Mouse (Mus musculus): ENCODE data around the gene Zfp524. TPM values are rescaled to one million over a fixed set of nuclear protein-coding genes. Genes with fewer than 3 reads are reported as not detected.
"Not testable (repeated sequence)": the region's sequence is repeated elsewhere in the genome, so short reads cannot be mapped to it uniquely, and the experiment has no call there.

Zfp524 gene
- polyA plus RNA-seq, 1 experiment from 2014 or later = 11.0 TPM

- WGBS (ENCODE audit: insufficient replicate concordance) = 94% methylated on average over 26 of the region's 26 CpGs
- H3K9me3 ChIP-seq (replicated peaks; ENCODE audit: control insufficient read depth, low read length) = no peaks in the 10 kb centered on the region
- no peaks in the 10 kb centered on the region for H3K4me1 ChIP-seq (ENCODE audit: control insufficient read depth, insufficient read depth, low read length)
- H3K27ac ChIP-seq (ENCODE audit: low read depth, low read length) = no peak overlapping the region
- H3K4me3 ChIP-seq (ENCODE audit: low read depth, low read length) = no peak overlapping the region
- no peak overlapping the region for H3K4me2 ChIP-seq
- ATAC-seq (replicated peaks; ENCODE audit: insufficient number of reproducible peaks, low FRiP score, low TSS enrichment) = no peak
- H3K36me3 ChIP-seq (ENCODE audit: control insufficient read depth, insufficient read depth, low read length) = peaks cover 57% of the 10 kb centered on the region
- no peak overlapping the region for H3K9ac ChIP-seq (ENCODE audit: low read depth, low read length)
- H3K27me3 ChIP-seq (ENCODE audit: control insufficient read depth, insufficient read depth, low read length) = no peaks in the 10 kb centered on the region
Observed at GRCm38 (mm10) chr7:5008229-5008628, 6.0 kb upstream of the Zfp524 start.

GRCm38 (mm10) chr7:5012681-5013513 is 1.3 kb upstream of the Zfp524 start:
- Histone ChIP-seq H3K9ac (ENCODE audit: low read depth, low read length) (no peak overlapping the region), H3K9me3 (replicated peaks; ENCODE audit: control insufficient read depth, low read length) (no peaks in the 10 kb centered on the region), H3K4me2 (no peak overlapping the region), H3K27ac (ENCODE audit: low read depth, low read length) (no peak overlapping the region), H3K36me3 (ENCODE audit: control insufficient read depth, insufficient read depth, low read length) (peaks cover 42% of the 10 kb centered on the region), H3K4me1 (ENCODE audit: control insufficient read depth, insufficient read depth, low read length) (0 out of 2 replicates have a peak, but pooled peaks cover 2% of the 10 kb centered on the region), H3K27me3 (ENCODE audit: control insufficient read depth, insufficient read depth, low read length) (no peaks in the 10 kb centered on the region), H3K4me3 (ENCODE audit: low read depth, low read length) (no peak overlapping the region)
- ATAC-seq (replicated peaks; ENCODE audit: insufficient number of reproducible peaks, low FRiP score, low TSS enrichment) = no peak
- WGBS (ENCODE audit: insufficient replicate concordance) = 90% methylated on average over 27 of the region's 27 CpGs

GRCm38 (mm10) chr7:5015118-5016001 is 1.1 kb downstream of the Zfp524 start, which contains the start of gene Gm44973:
Gene Gm44973 (plus strand): TSS chr7:5015496.
- peak within 1 kb of the TSS; percentile 78 for H3K4me2 ChIP-seq
- ATAC-seq (replicated peaks; ENCODE audit: insufficient number of reproducible peaks, low FRiP score, low TSS enrichment) = peak; percentile 82
- H3K4me1 ChIP-seq (ENCODE audit: control insufficient read depth, insufficient read depth, low read length) = 0 out of 2 replicates have a peak, but pooled peaks cover 2% of the 10 kb centered on the region
- peak within 1 kb of the TSS; percentile 83 for H3K4me3 ChIP-seq (ENCODE audit: low read depth, low read length)
- H3K27ac ChIP-seq (ENCODE audit: low read depth, low read length) = peak within 1 kb of the TSS; percentile 99
- H3K27me3 ChIP-seq (ENCODE audit: control insufficient read depth, insufficient read depth, low read length) = no peaks in the 10 kb centered on the region
- 1% methylated on average over 72 of the region's 76 CpGs for WGBS (ENCODE audit: insufficient replicate concordance)
- peak within 1 kb of the TSS; percentile 96 for H3K9ac ChIP-seq (ENCODE audit: low read depth, low read length)
- no peaks in the 10 kb centered on the region for H3K9me3 ChIP-seq (replicated peaks; ENCODE audit: control insufficient read depth, low read length)
- H3K36me3 ChIP-seq (ENCODE audit: control insufficient read depth, insufficient read depth, low read length) = peaks cover 18% of the 10 kb centered on the region

GRCm38 (mm10) chr7:5016057-5016456 is 1.8 kb downstream of the Zfp524 start:
- Histone ChIP-seq H3K4me2 (peak overlapping the region; percentile 78), H3K27me3 (ENCODE audit: control insufficient read depth, insufficient read depth, low read length) (no peaks in the 10 kb centered on the region), H3K36me3 (ENCODE audit: control insufficient read depth, insufficient read depth, low read length) (peaks cover 12% of the 10 kb centered on the region), H3K9ac (ENCODE audit: low read depth, low read length) (peak overlapping the region; percentile 96), H3K4me1 (ENCODE audit: control insufficient read depth, insufficient read depth, low read length) (peaks cover 4% of the 10 kb centered on the region; the same call in 1 of the 2 replicates), H3K4me3 (ENCODE audit: low read depth, low read length) (peak overlapping the region; percentile 83), H3K9me3 (replicated peaks; ENCODE audit: control insufficient read depth, low read length) (no peaks in the 10 kb centered on the region), H3K27ac (ENCODE audit: low read depth, low read length) (peak overlapping the region; percentile 99)
- ATAC-seq (replicated peaks; ENCODE audit: insufficient number of reproducible peaks, low FRiP score, low TSS enrichment) = no peak
- WGBS (ENCODE audit: insufficient replicate concordance) = 67% methylated on average over 3 of the region's 3 CpGs

- Histone ChIP-seq H3K4me3 (ENCODE audit: low read depth, low read length) (no peak overlapping the region), H3K36me3 (ENCODE audit: control insufficient read depth, insufficient read depth, low read length) (peaks cover 9% of the 10 kb centered on the region), H3K9me3 (replicated peaks; ENCODE audit: control insufficient read depth, low read length) (no peaks in the 10 kb centered on the region), H3K9ac (ENCODE audit: low read depth, low read length) (no peak overlapping the region), H3K27ac (ENCODE audit: low read depth, low read length) (no peak overlapping the region), H3K27me3 (ENCODE audit: control insufficient read depth, insufficient read depth, low read length) (no peaks in the 10 kb centered on the region), H3K4me1 (ENCODE audit: control insufficient read depth, insufficient read depth, low read length) (peaks cover 11% of the 10 kb centered on the region; the same call in 1 of the 2 replicates), H3K4me2 (no peak overlapping the region)
- WGBS (ENCODE audit: insufficient replicate concordance) = 92% methylated on average over 2 of the region's 2 CpGs
- no peak for ATAC-seq (replicated peaks; ENCODE audit: insufficient number of reproducible peaks, low FRiP score, low TSS enrichment)
Observed at GRCm38 (mm10) chr7:5016920-5017319, 2.7 kb downstream of the Zfp524 start.

GRCm38 (mm10) chr7:5017352-5017751 is 3.1 kb downstream of the Zfp524 start:
- ATAC-seq (replicated peaks; ENCODE audit: insufficient number of reproducible peaks, low FRiP score, low TSS enrichment) = no peak
- 91% methylated on average over 16 of the region's 16 CpGs for WGBS (ENCODE audit: insufficient replicate concordance)
- Histone ChIP-seq H3K4me3 (ENCODE audit: low read depth, low read length) (no peak overlapping the region), H3K9me3 (replicated peaks; ENCODE audit: control insufficient read depth, low read length) (no peaks in the 10 kb centered on the region), H3K4me1 (ENCODE audit: control insufficient read depth, insufficient read depth, low read length) (peaks cover 11% of the 10 kb centered on the region; the same call in 1 of the 2 replicates), H3K4me2 (no peak overlapping the region), H3K9ac (ENCODE audit: low read depth, low read length) (no peak overlapping the region), H3K27me3 (ENCODE audit: control insufficient read depth, insufficient read depth, low read length) (no peaks in the 10 kb centered on the region), H3K27ac (ENCODE audit: low read depth, low read length) (no peak overlapping the region), H3K36me3 (ENCODE audit: control insufficient read depth, insufficient read depth, low read length) (peaks cover 11% of the 10 kb centered on the region)

- no peak for ATAC-seq (replicated peaks; ENCODE audit: insufficient number of reproducible peaks, low FRiP score, low TSS enrichment)
- Histone ChIP-seq H3K36me3 (ENCODE audit: control insufficient read depth, insufficient read depth, low read length) (peaks cover 10% of the 10 kb centered on the region), H3K9me3 (replicated peaks; ENCODE audit: control insufficient read depth, low read length) (no peaks in the 10 kb centered on the region), H3K4me1 (ENCODE audit: control insufficient read depth, insufficient read depth, low read length) (peaks cover 11% of the 10 kb centered on the region; the same call in 1 of the 2 replicates), H3K27me3 (ENCODE audit: control insufficient read depth, insufficient read depth, low read length) (no peaks in the 10 kb centered on the region), H3K4me3 (ENCODE audit: low read depth, low read length) (no peak overlapping the region), H3K4me2 (no peak overlapping the region), H3K9ac (ENCODE audit: low read depth, low read length) (no peak overlapping the region), H3K27ac (ENCODE audit: low read depth, low read length) (no peak overlapping the region; the same call in 1 of the 2 replicates)
- 94% methylated on average over 20 of the region's 21 CpGs for WGBS (ENCODE audit: insufficient replicate concordance)
Observed at GRCm38 (mm10) chr7:5017931-5018330, 3.7 kb downstream of the Zfp524 start.

- Histone ChIP-seq H3K27ac (ENCODE audit: low read depth, low read length) (peak overlapping the region; percentile 96), H3K4me1 (ENCODE audit: control insufficient read depth, insufficient read depth, low read length) (peaks cover 11% of the 10 kb centered on the region; the same call in 1 of the 2 replicates), H3K9ac (ENCODE audit: low read depth, low read length) (peak overlapping the region; percentile 98), H3K4me2 (peak overlapping the region; percentile 83), H3K36me3 (ENCODE audit: control insufficient read depth, insufficient read depth, low read length) (peaks cover 10% of the 10 kb centered on the region), H3K4me3 (ENCODE audit: low read depth, low read length) (peak overlapping the region; percentile 90)
- not testable (repeated sequence) for H3K9me3 ChIP-seq (replicated peaks; ENCODE audit: control insufficient read depth, low read length); ATAC-seq (replicated peaks; ENCODE audit: insufficient number of reproducible peaks, low FRiP score, low TSS enrichment); H3K27me3 ChIP-seq (ENCODE audit: control insufficient read depth, insufficient read depth, low read length)
- 28% methylated on average over 8 of the region's 8 CpGs for WGBS (ENCODE audit: insufficient replicate concordance)
Observed at GRCm38 (mm10) chr7:5019576-5019975, 5.4 kb downstream of the Zfp524 start.
